Comparison of ENCODE assay signal across 12 mouse cellular contexts in the genomic region with DNA sequence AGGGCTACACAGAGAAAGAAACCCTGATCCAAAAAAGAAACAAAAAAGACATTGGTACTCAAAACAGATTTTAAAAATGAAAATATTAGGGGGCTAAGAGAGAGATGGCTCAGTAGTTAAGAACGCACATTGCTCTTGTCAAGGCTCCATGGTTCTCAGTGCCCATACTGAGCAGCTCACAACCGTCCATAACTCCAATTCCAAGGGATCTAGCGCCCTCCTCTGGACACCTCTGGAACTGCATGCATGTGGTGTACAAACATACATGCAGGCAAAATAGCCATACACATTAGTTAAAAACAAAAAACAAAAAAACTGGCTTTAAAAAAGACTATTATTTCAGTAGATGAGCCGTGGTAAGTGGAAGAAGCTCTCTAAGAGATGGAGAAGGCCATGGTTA. TPM values are rescaled to one million over a fixed set of nuclear protein-coding genes. Genes with fewer than 3 reads are reported as not detected.
DNase-seq lines count a peak whose midpoint lies in the region; ATAC-seq and TF ChIP-seq lines count a peak whose summit lies in the region.
"Had no signal": no experiment of that assay in that cellular context is flagged by ENCODE, and none has a peak within 500 bp of the region (broad histone marks: within the 10 kb centered on the region; RNA-seq: fewer than 3 reads in every experiment).

No protein-coding gene starts in this region.

- no peak for TF ChIP-seq POLR2A in brain, embryonic 14.5 days (IDR thresholded peaks at IDR 0.05; ENCODE audit: borderline replicate concordance, extremely low read depth, insufficient read depth, insufficient read length, poor library complexity, severe bottlenecking)

- no peak overlapping the region for H3K4me2 ChIP-seq in hindbrain, embryonic 11.5 days (replicated peaks; ENCODE audit: low read depth, low read length)
- no peak overlapping the region for H3K4me2 ChIP-seq in hindbrain, embryonic 16.5 days (ENCODE audit: low read length)
- H3K4me2 ChIP-seq: embryonic facial prominence, embryonic 15.5 days; midbrain, embryonic 13.5 days had no signal

- intact Hi-C loops in left cerebral cortex, postnatal 36 days (cut with DNase I), result loop anchor here (5.0 kb wide), 1 partner anchor 98 kb away; no protein-coding TSS in a partner anchor

- no peak overlapping the region for H3K4me3 ChIP-seq in hindbrain, embryonic 11.5 days (ENCODE audit: low read depth, low read length)
- H3K4me3 ChIP-seq in hindbrain, embryonic 16.5 days (ENCODE audit: low read length), result no peak overlapping the region
- H3K4me3 ChIP-seq: embryonic facial prominence, embryonic 15.5 days; midbrain, embryonic 13.5 days had no signal

- WGBS in hindbrain, embryonic 11.5 days, result 77% methylated on average over 4 of the region's 4 CpGs
- 73% methylated on average over 4 of the region's 4 CpGs for WGBS in hindbrain, embryonic 16.5 days

- TF ChIP-seq CTCF in brain, embryonic 14.5 days (IDR thresholded peaks at IDR 0.05; ENCODE audit: borderline replicate concordance, extremely low read depth, insufficient read depth, insufficient read length), result peak; percentile 58

- H3K9me3 ChIP-seq in hindbrain, embryonic 11.5 days (ENCODE audit: control insufficient read depth, low read length), result no peaks in the 10 kb centered on the region
- no peaks in the 10 kb centered on the region for H3K9me3 ChIP-seq in hindbrain, embryonic 16.5 days (ENCODE audit: control insufficient read depth, low read length)
- H3K9me3 ChIP-seq: embryonic facial prominence, embryonic 15.5 days; midbrain, embryonic 13.5 days had no signal

- DNase-seq in hindbrain, embryonic 11.5 days (ENCODE audit: low spot score), result peak; percentile 27
- DNase-seq in thymus, postnatal 25 days, result peak; percentile 18
- DNase-seq in thymus, adult 18-20 months, result no peak
- DNase-seq in brain, embryonic 14.5 days (ENCODE audit: low read depth), result no peak
- DNase-seq in testis, postnatal 10 days (ENCODE audit: low spot score), result peak; percentile 78
- no peak for DNase-seq in urinary bladder, postnatal 4 days (ENCODE audit: low spot score in 2 of 2)
- no peak for DNase-seq in left cerebral cortex, postnatal 36 days (ENCODE audit: low spot score in 2 of 2)

- H3K27me3 ChIP-seq in hindbrain, embryonic 11.5 days (ENCODE audit: control insufficient read depth, insufficient read depth, low read length), result no peaks in the 10 kb centered on the region
- no peaks in the 10 kb centered on the region for H3K27me3 ChIP-seq in hindbrain, embryonic 16.5 days (replicated peaks; ENCODE audit: control insufficient read depth, insufficient read depth, low read length)
- H3K27me3 ChIP-seq: embryonic facial prominence, embryonic 15.5 days; midbrain, embryonic 13.5 days had no signal

- H3K36me3 ChIP-seq in hindbrain, embryonic 11.5 days (ENCODE audit: control insufficient read depth, insufficient read depth, low read length), result no peaks in the 10 kb centered on the region
- no peaks in the 10 kb centered on the region for H3K36me3 ChIP-seq in hindbrain, embryonic 16.5 days (ENCODE audit: control insufficient read depth, insufficient read depth, low read length)
- H3K36me3 ChIP-seq: embryonic facial prominence, embryonic 15.5 days; midbrain, embryonic 13.5 days had no signal

- H3K9ac ChIP-seq in hindbrain, embryonic 11.5 days (ENCODE audit: low read depth, low read length), result no peak overlapping the region
- H3K9ac ChIP-seq in hindbrain, embryonic 16.5 days (ENCODE audit: low read depth, low read length), result no peak overlapping the region
- H3K9ac ChIP-seq: embryonic facial prominence, embryonic 15.5 days; midbrain, embryonic 13.5 days had no signal

- H3K4me1 ChIP-seq in hindbrain, embryonic 11.5 days (replicated peaks; ENCODE audit: control insufficient read depth, insufficient read depth, low read length), result no peaks in the 10 kb centered on the region
- H3K4me1 ChIP-seq in hindbrain, embryonic 16.5 days (ENCODE audit: control insufficient read depth, insufficient read depth, low read depth, low read length), result no peaks in the 10 kb centered on the region
- H3K4me1 ChIP-seq: midbrain, embryonic 13.5 days had no signal

- no peak overlapping the region for H3K27ac ChIP-seq in hindbrain, embryonic 11.5 days (ENCODE audit: low read depth, low read length)
- H3K27ac ChIP-seq in hindbrain, embryonic 16.5 days (ENCODE audit: low read depth, low read length), result no peak overlapping the region
- H3K27ac ChIP-seq: midbrain, embryonic 13.5 days had no signal

- no peak for ATAC-seq in hindbrain, embryonic 11.5 days (ENCODE audit: low FRiP score)
- ATAC-seq in hindbrain, embryonic 16.5 days, result no peak
- ATAC-seq: midbrain, embryonic 13.5 days had no signal

RNA-seq across cellular contexts. Expression of gene Cdh3, which starts 19.9 kb away (rescaled TPM):
- polyA plus RNA-seq in hindbrain, embryonic 11.5 days (2014; fragmentation: Nextera tagmentation; extraction: Ambion mirVana), result 3.8 and 4.5 TPM in 2 replicates
- polyA plus RNA-seq in hindbrain, embryonic 16.5 days (2015; fragmentation: Nextera tagmentation; extraction: Ambion mirVana), result 4.7 and 5.3 TPM in 2 replicates
- polyA plus RNA-seq in brain, embryonic 14.5 days (2012; rRNA removed), result 2.0 and 4.8 TPM in 2 replicates
- total RNA-seq in left cerebral cortex, postnatal 36 days (2021), result under 1 TPM; 0.30 to 0.50 TPM
- total RNA-seq: granulocyte monocyte progenitor cell, adult 5-6 weeks had no signal

RNA-seq across cellular contexts. Expression of gene 6030452D12Rik, which starts 30.2 kb away (rescaled TPM):
- polyA plus RNA-seq in hindbrain, embryonic 11.5 days (2014; fragmentation: Nextera tagmentation; extraction: Ambion mirVana), result not detected in 2 replicates
- not detected in 2 replicates for polyA plus RNA-seq in hindbrain, embryonic 16.5 days (2015; fragmentation: Nextera tagmentation; extraction: Ambion mirVana)
- polyA plus RNA-seq in brain, embryonic 14.5 days (2012; rRNA removed), result not detected in 2 replicates
- not detected for total RNA-seq in left cerebral cortex, postnatal 36 days (2021)
- total RNA-seq: granulocyte monocyte progenitor cell, adult 5-6 weeks; left cerebral cortex, postnatal 10 days had no signal
- polyA plus RNA-seq: embryonic facial prominence, embryonic 15.5 days; midbrain, embryonic 13.5 days had no signal

RNA-seq across cellular contexts. Expression of gene Gm10073, which starts 42.7 kb away (rescaled TPM):
- polyA plus RNA-seq in hindbrain, embryonic 11.5 days (2014; fragmentation: Nextera tagmentation; extraction: Ambion mirVana), result 3.7 and 4.8 TPM in 2 replicates
- polyA plus RNA-seq in hindbrain, embryonic 16.5 days (2015; fragmentation: Nextera tagmentation; extraction: Ambion mirVana), result 7.4 and 12.5 TPM in 2 replicates
- 24.3 and 67.4 TPM in 2 replicates for polyA plus RNA-seq in brain, embryonic 14.5 days (2012; rRNA removed)
- 10 to 100 TPM; 76.4 to 91.4 TPM for total RNA-seq in left cerebral cortex, postnatal 36 days (2021)

Comparison
In these comparisons a context has a peak if more than half of its experiments do, and no peak if none do; other contexts are left out.
1. DNase-seq: peak in hindbrain, embryonic 11.5 days (single experiment), thymus, postnatal 25 days (single experiment) and testis, postnatal 10 days (single experiment); none in thymus, adult 18-20 months (0 of 2), brain, embryonic 14.5 days (single experiment), urinary bladder, postnatal 4 days (0 of 2) and left cerebral cortex, postnatal 36 days (0 of 2).